Mouse (Mus musculus) right cerebral cortex, postnatal 36 days (tissue): Measurements from ENCODE around the gene Wdr6.

Experiments
- DNase-seq, 2 experiments: peaks; one replicate each; pipeline ENCODE4 v3.0.0; 2022; ENCODE audit warnings: low spot score in 2 of 2, mixed read lengths in 1 of 2

Wdr6 gene

GRCm38 (mm10) chr9:108523341-108523740 is 55.2 kb downstream of the Wdr6 start:
- DNase-seq = no peak
